Mouse (Mus musculus) frontal cortex, adult (tissue): ENCODE data around the gene Hsd17b1.
"Not testable (repeated sequence)": the region's sequence is repeated elsewhere in the genome, so short reads cannot be mapped to it uniquely, and the experiment has no call there.

Experiments used
- ATAC-seq: cut with Nextera tagmentation; 2 replicates; pipeline ENCODE4 v1.9.2; 2017; ENCODE audit warnings: mild to moderate bottlenecking, moderate library complexity, mixed read lengths; ENCODE audit not compliant: low TSS enrichment

Gene Hsd17b1

GRCm38 (mm10) chr11:101085617-101086322, 7.6 kb downstream of the Hsd17b1 start:
- no peak for ATAC-seq

GRCm38 (mm10) chr11:101086323-101086674, 8.1 kb downstream of the Hsd17b1 start:
- ATAC-seq, result no peak

GRCm38 (mm10) chr11:101086756-101087681, 8.8 kb downstream of the Hsd17b1 start, which contains the start of gene Mlx:
TSS of gene Mlx (plus strand) at chr11:101087277.
- ATAC-seq, result peak; percentile 68

GRCm38 (mm10) chr11:101087682-101088055, 9.5 kb downstream of the Hsd17b1 start:
- no peak for ATAC-seq

GRCm38 (mm10) chr11:101089931-101090330, 11.7 kb downstream of the Hsd17b1 start:
- no peak for ATAC-seq

GRCm38 (mm10) chr11:101094930-101095313, 16.7 kb downstream of the Hsd17b1 start:
- no peak; the same call in 1 of the 2 replicates for ATAC-seq

- ATAC-seq, result peak; percentile 97
Observed at GRCm38 (mm10) chr11:101095314-101096024, 17.3 kb downstream of the Hsd17b1 start, which contains the start of gene Psmc3ip. TSS of gene Psmc3ip (minus strand) at chr11:101095436.

- no peak for ATAC-seq
Observed at GRCm38 (mm10) chr11:101098231-101098630, 20.0 kb downstream of the Hsd17b1 start.

- no peak for ATAC-seq
Observed at GRCm38 (mm10) chr11:101103011-101103410, 24.8 kb downstream of the Hsd17b1 start.

GRCm38 (mm10) chr11:101109351-101109750, 31.1 kb downstream of the Hsd17b1 start:
- ATAC-seq, result no peak

GRCm38 (mm10) chr11:101110708-101111107, 32.5 kb downstream of the Hsd17b1 start:
- no peak for ATAC-seq

- ATAC-seq, result no peak
Observed at GRCm38 (mm10) chr11:101111178-101111577, 33.0 kb downstream of the Hsd17b1 start.

- no peak for ATAC-seq
Observed at GRCm38 (mm10) chr11:101112186-101112585, 34.0 kb downstream of the Hsd17b1 start.

- no peak for ATAC-seq
Observed at GRCm38 (mm10) chr11:101115564-101115963, 37.4 kb downstream of the Hsd17b1 start.

GRCm38 (mm10) chr11:101118105-101118504, 39.9 kb downstream of the Hsd17b1 start:
- ATAC-seq, result no peak

GRCm38 (mm10) chr11:101119131-101119760, 41.0 kb downstream of the Hsd17b1 start:
- peak; percentile 61 for ATAC-seq

- ATAC-seq, result peak; percentile 92
Observed at GRCm38 (mm10) chr11:101119761-101120544, 41.7 kb downstream of the Hsd17b1 start, which contains the start of the genes Retreg3 and Tubg1. TSS of gene Retreg3 (minus strand) at chr11:101119893. TSS of gene Tubg1 (plus strand) at chr11:101119938.

- ATAC-seq, result no peak
Observed at GRCm38 (mm10) chr11:101120545-101121188, 42.5 kb downstream of the Hsd17b1 start.

GRCm38 (mm10) chr11:101124494-101124893, 46.3 kb downstream of the Hsd17b1 start:
- ATAC-seq, result not testable (repeated sequence)

- ATAC-seq, result not testable (repeated sequence)
Observed at GRCm38 (mm10) chr11:101125008-101125407, 46.8 kb downstream of the Hsd17b1 start.
